Mouse (Mus musculus): ENCODE data around the gene Trim29.
A peak's percentile ranks its signal among the peaks of the same experiment; 100 is the strongest.

The Trim29 gene

GRCm38 (mm10) chr9:43310538-43310937, at the start of gene Trim29:
Trim29 (plus strand) TSS chr9:43310848.
- DNase-seq (ENCODE audit: extremely low spot score, low spot score) = no peak

- DNase-seq (ENCODE audit: extremely low spot score, low spot score) = no peak
Observed at GRCm38 (mm10) chr9:43261124-43261907, 49.3 kb upstream of the Trim29 start.

- no peak for DNase-seq (ENCODE audit: extremely low spot score, low spot score)
Observed at GRCm38 (mm10) chr9:43261941-43262340, 48.7 kb upstream of the Trim29 start.

- no peak for DNase-seq (ENCODE audit: extremely low spot score, low spot score)
Observed at GRCm38 (mm10) chr9:43262390-43262789, 48.3 kb upstream of the Trim29 start.

GRCm38 (mm10) chr9:43262811-43263550, 47.7 kb upstream of the Trim29 start:
- DNase-seq (ENCODE audit: extremely low spot score, low spot score) = no peak

- peak; percentile 69 for DNase-seq (ENCODE audit: extremely low spot score, low spot score)
Observed at GRCm38 (mm10) chr9:43263946-43264451, 46.6 kb upstream of the Trim29 start.

GRCm38 (mm10) chr9:43265194-43265593, 45.5 kb upstream of the Trim29 start:
- DNase-seq (ENCODE audit: extremely low spot score, low spot score) = no peak

- no peak for DNase-seq (ENCODE audit: extremely low spot score, low spot score)
Observed at GRCm38 (mm10) chr9:43267357-43267756, 43.3 kb upstream of the Trim29 start.

GRCm38 (mm10) chr9:43269166-43269565, 41.5 kb upstream of the Trim29 start:
- no peak for DNase-seq (ENCODE audit: extremely low spot score, low spot score)

GRCm38 (mm10) chr9:43270723-43271252, 39.9 kb upstream of the Trim29 start:
- peak; percentile 53 for DNase-seq (ENCODE audit: extremely low spot score, low spot score)

GRCm38 (mm10) chr9:43271761-43272518, 38.7 kb upstream of the Trim29 start:
- no peak for DNase-seq (ENCODE audit: extremely low spot score, low spot score)

- no peak for DNase-seq (ENCODE audit: extremely low spot score, low spot score)
Observed at GRCm38 (mm10) chr9:43273735-43274134, 36.9 kb upstream of the Trim29 start.

- peak; percentile 89 for DNase-seq (ENCODE audit: extremely low spot score, low spot score)
Observed at GRCm38 (mm10) chr9:43284284-43284683, 26.4 kb upstream of the Trim29 start.

- DNase-seq (ENCODE audit: extremely low spot score, low spot score) = no peak
Observed at GRCm38 (mm10) chr9:43285281-43285680, 25.4 kb upstream of the Trim29 start.

GRCm38 (mm10) chr9:43286870-43287269, 23.8 kb upstream of the Trim29 start:
- DNase-seq (ENCODE audit: extremely low spot score, low spot score) = peak; percentile 93

GRCm38 (mm10) chr9:43293058-43293457, 17.6 kb upstream of the Trim29 start:
- no peak for DNase-seq (ENCODE audit: extremely low spot score, low spot score)

GRCm38 (mm10) chr9:43300394-43300793, 10.3 kb upstream of the Trim29 start:
- no peak for DNase-seq (ENCODE audit: extremely low spot score, low spot score)

- no peak for DNase-seq (ENCODE audit: extremely low spot score, low spot score)
Observed at GRCm38 (mm10) chr9:43302989-43303388, 7.7 kb upstream of the Trim29 start.

- DNase-seq (ENCODE audit: extremely low spot score, low spot score) = no peak
Observed at GRCm38 (mm10) chr9:43305882-43306281, 4.8 kb upstream of the Trim29 start.

GRCm38 (mm10) chr9:43309087-43309872, 1.4 kb upstream of the Trim29 start:
- DNase-seq (ENCODE audit: extremely low spot score, low spot score) = no peak

GRCm38 (mm10) chr9:43312190-43312589, 1.5 kb downstream of the Trim29 start:
- no peak for DNase-seq (ENCODE audit: extremely low spot score, low spot score)

All from neural tube, embryonic 10.5 days (tissue).